Mouse (Mus musculus) embryo, embryonic 11.5 days (tissue): ENCODE measurements around the gene Slc3a1.

ENCODE experiments used
- DNase-seq: peaks from one replicate; pipeline ENCODE4 v3.0.0-alpha.2; 2012; ENCODE audit warnings: low read depth, low spot score

Slc3a1 gene

DNA sequence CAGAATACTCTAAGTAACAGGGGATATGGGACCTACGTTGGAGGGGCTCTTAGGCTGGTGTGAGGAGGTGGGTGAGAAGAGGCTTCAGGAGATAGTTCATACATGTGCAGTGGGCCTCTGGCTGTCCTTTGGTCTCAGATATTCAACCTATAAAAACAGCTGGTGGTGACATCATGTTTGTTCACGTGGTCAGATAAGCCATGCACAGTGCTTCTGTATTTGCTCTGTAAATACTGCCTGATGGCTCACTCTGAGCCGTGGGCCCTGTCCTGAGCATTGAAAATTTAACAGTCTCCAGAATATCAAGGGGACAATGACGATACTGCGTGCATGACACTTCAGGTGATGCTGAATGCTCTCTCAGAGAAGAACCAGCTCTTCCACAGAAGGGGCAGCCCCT lies 9.7 kb downstream of the Slc3a1 start:
- DNase-seq, result no peak

DNA sequence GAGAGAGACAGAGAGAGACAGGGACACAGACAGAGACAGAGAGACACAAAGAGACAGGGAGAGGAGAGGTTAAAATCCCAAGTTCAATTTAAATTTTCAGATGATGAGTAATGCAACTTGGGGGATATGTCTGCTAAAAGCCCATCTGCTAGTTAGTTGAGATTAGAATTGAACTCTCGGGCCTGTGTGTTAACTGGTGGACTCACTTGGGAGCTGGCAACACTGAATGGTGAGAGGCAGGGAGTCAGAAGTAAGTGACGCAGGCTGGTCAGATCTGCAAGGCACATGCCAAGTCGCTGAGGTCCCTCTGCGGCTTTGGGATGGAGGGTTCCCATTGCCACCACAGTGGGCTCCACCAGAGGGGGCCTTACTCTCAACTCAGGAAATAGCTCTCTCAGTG lies 10.1 kb downstream of the Slc3a1 start:
- no peak for DNase-seq

DNA sequence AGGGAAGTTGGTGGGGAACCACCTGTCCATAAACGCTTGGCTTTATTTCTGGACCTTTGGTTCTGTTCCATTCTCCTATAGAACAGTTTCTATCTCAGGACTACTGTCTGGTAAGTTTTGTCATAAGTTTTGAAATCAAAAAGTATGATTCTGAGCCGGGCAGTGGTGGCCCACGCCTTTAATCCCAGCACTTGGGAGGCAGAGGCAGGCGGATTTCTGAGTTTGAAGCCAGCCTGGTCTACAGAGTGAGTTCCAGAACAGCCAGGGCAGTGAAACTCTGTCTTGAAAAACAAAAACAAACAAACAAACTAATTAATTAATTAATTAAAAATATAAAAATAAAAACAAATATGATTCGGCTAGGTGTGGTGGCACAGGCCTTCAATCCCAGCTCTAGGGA lies 10.6 kb downstream of the Slc3a1 start:
- no peak for DNase-seq

DNA sequence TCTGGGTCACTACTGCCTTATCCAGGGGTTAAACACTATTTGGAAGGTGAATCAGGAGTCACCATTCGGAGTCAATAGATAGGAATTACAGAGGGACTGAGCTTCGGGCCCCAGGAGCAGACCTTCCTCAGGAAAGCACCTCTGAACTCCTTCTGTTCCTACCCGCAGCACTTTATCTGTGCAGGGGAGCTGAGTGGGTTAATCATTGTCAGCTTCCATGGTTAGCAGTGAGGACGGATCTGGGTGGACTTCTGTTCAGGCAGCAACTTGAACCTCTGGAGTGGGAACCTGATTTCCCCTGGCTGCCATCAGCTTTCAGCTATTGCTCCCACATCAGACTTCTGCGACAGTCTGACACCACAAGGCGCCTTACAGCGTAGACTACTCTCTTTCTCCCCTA lies 12.7 kb downstream of the Slc3a1 start:
- no peak for DNase-seq

DNA sequence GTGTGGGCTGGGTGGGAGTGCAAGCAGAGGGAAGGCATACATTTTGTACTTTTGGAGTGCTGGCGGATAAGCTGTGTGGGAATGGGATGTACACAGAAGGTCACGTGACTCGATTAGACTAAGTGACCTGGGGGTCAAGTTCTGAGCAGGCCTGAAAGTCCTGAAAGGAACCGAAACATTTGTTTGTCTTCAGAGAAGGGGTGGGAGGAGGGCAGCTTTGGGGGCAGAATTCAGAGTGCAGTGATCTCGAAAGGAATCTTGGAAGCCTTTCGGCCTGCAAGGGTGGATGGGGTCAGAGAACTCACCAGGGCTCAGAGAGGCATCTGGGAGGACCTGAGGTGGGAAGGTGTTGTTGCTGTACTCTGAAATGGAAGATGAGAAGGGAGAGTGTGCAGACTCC lies 14.2 kb downstream of the Slc3a1 start:
- DNase-seq, result no peak

DNA sequence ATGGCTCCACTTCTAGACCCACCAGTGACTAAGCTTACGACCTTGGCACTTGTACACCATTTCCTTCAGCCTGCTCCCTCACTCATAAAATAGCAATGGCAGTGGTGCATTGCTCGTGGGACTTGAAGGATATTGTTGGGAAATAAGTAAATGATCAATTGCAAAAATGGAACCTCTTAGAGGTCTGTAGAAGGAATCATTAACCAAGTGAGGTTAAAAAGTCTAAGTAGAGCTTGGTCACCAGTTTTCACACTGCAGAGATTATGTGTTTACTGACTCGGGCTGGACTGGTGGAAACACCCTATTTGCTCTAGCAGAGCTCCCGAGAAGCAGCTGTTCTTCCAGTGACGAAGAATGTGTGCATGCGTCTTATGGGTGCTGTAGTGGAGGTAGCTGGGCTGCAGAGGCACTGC lies 15.2 kb downstream of the Slc3a1 start:
- no peak for DNase-seq

DNA sequence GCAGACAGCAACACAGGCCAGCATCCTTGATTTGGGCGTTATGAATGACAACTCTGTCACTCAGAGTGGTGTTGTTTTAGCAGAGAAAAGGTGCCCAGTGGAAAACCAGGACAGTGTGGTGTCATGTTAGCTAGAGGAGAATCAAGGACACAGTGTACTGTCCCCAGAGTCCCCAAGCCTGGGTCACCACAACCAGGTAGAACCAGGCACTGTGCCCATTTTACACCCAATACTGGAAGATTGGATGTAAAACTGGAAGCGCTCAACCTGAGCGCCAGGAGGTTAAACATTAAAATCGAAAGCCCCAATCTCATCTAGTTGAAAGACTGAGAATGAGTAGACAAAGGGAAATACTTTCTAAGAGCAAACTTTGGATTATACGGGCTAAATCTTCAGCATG lies 16.3 kb downstream of the Slc3a1 start:
- DNase-seq, result no peak

DNA sequence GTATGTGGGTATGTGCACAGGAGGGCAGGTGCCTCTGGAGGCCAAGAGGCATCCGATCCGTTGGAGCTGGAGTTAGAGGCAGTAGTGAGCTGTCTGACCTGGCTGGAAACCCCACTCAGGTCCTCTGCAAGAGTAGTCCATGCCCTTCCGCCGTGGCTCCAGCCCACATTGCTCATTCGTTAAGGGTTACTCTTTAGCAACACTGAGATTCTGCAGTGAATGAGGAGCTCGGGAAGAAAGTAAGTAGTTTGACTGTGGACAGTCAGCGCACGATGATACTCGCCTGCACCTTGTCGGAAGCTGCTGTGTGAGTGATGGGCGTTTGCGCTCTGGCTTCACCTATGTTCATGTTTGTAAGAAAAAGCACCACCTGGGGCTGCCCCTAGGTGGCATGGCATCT lies 17.0 kb downstream of the Slc3a1 start:
- DNase-seq, result no peak

DNA sequence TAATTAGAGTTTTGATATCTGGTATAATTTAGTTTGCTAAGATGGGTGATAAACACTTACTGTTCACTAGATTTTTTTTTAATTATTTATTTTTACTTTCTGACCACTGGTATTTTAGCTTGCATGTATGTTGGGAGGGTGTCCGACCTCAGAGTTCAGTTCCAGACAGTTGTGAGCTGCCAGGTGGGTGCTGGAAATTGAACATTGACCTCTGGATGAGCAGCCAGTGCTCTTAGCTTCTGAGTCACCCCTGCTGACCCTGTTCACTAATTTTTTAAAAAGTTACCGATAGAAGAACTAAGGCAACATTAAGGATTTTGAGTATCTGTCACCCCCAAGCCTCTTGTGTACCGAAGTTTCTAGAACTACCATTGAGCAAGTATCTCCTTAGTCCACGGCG lies 20.2 kb downstream of the Slc3a1 start:
- no peak for DNase-seq

DNA sequence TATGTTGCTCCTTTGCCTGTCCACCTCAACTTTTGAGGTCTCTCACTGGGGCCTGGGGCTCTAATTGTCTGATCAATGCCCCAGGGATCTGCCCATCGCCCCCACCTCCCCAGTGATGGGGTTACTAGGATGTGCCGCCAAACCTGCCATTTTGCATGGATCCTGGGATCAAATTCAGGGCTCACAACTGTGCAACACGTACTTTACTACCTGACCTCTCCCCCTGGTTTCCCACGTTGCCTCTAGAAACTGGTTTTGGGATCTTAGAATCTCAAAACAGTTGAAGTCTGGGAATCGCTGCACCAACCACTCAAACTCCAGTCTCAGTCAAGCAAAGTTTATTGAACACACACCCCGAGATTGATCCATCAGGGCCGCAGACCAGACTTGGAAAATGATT lies 30.1 kb downstream of the Slc3a1 start:
- DNase-seq, result no peak

DNA sequence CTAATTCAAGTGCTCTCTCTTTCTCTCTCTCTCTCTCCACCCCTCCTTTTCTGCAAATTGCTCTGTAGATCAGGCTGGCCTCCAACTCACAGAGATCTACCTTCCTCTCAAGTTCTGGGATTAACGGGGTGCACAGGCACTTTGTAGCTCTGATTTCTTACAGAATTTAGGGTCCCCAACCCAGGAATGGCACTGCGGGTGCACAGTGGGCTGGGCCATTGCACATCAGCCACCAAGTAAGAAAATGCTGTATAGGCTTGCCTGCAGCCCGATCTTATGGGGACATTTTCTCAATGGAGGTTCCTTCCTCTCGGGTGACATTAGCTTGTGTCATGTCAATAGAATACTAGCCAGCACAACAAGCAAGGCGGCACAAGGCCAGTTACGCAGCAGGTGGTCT lies 31.0 kb downstream of the Slc3a1 start:
- DNase-seq, result no peak

DNA sequence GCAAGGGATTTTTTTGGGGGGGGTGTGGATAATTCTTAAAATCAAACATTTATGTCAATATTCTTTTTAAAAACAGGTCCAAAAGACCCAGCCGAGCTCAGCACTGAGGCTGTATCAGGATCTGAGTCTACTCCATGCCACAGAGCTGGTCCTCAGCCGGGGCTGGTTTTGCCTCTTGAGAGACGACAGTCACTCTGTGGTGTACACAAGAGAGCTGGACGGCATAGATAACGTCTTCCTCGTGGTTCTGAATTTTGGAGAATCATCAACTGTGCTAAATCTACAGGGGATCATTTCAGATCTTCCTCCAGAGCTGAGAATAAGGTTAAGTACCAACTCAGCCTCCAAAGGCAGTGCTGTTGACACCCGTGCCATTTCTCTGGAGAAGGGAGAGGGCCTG lies 35.4 kb downstream of the Slc3a1 start:
- DNase-seq, result no peak

DNA sequence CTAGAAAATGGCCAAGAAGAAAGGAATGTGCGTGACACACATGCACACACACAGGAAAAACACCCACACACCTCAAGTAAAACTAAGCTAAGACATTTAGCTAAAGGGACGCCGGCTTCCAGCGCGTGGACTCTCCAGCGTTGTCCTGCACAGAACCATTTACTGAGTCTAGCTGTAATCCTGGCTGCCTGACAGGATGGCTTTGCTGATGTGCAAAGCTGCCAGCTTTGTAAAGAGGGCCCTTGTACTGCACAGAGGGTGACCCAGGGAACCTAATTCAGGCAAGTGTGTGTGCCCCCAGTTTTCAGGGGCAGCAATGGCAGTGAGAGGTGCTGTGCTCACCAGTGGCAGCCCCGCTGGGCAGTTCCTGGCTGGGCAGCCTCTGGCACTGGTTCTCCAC lies 39.2 kb downstream of the Slc3a1 start:
- DNase-seq, result no peak

DNA sequence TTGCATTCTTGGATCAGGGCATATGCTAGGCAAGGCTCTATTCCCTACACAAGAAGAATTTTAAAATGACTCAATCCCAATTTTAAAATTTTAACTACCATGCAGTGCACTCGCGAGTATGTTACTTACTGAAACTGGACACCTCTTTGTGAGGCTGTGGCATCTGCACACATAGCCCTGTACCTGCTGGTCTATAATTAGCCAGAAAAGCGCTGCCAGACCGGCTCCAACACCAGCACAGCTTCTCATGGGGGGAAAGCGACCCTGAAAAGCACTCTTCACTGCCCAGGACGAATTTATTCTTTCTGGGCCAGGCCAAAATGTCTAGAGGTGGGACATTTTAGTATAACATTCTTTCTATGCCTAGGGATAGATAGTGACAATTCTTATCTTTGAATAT lies 42.5 kb downstream of the Slc3a1 start:
- DNase-seq, result no peak

DNA sequence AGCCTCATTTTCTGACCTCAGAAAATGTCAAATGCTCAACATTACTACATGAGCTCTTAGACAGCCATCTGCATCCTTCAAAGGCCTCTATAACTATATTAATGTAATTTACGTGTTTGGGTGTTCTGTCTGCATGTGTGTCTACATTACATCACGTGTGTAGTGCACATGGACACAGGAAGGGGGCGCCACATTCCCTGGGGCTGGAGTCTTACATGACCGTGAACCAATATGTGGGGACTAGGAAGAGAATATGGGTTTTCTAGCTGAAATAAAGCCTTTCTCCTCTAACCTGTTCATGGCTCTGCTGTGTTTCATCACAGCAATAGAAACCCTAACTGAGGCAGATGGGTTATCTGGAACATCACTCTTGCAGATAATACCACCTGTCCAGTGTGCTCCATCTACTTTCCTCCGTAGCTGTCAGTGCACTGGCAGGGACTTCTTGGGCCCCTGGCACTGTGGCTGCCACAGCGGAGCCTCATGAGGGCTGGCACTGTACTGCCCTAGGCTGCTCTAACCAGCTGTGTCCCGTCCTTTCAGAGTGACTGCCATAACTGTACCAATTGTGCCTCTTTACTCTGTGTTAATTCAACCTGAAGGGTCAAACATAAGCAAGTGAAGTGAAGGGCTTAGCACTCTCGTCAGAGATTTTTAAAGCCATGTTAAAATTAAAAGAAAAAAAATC lies 43.1 kb downstream of the Slc3a1 start:
- no peak for DNase-seq

DNA sequence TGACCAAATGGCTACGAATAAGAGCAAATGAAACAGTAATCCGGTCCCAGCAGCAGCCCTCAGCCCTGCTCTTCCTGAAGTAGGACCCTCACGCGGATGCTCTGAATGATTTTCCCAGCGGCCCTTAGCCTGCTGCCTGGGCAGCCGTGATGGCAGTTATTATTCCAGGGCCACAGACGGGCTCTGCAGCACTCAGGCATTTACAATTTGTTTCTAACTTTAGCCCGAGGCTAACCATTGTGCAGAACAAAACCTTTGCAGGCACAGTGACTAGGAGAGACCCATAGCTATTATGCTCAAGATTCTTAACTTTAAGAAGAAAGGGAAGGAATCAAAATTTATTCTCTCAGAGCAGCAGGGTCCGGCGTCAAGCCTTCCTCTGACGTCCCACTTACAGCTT lies 44.2 kb downstream of the Slc3a1 start:
- DNase-seq, result no peak

DNA sequence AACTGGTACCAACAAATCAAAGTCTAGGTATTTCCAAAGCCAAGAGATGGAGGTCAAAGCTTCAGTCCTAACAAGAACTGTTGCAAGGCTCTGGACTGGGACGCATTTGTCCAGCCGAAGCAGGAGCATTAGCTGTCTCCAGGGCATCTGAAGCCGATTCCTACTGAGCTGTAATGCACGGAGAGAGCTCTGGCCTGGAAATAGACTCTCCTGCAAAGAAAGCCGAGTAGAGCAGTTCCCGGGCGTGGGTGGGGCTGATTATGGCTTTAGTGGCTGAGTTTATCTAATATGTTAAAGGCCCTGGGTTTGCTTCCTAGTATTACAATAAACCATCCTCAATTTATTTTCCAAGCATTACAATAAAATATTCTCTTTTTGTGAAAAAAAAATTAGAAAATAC lies 45.0 kb downstream of the Slc3a1 start:
- DNase-seq, result no peak

DNA sequence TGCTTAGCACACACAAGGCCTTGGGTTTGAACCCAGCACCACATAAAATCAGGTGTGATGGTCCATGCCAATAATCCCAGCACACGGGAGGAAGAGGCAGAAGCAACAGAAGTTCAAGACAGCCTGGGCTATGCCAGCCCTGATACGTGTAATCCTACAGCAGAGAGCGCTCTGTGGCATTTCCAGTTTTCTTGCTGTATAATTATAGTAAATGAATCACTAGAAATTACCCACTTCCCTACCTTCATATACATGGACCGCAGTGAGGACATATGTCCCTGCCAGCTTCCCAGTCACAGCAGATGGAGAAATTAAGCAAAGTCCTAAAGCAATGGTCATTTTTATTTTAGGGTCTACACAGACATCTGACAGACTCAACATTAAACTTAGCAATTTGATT lies 45.9 kb downstream of the Slc3a1 start:
- no peak for DNase-seq

DNA sequence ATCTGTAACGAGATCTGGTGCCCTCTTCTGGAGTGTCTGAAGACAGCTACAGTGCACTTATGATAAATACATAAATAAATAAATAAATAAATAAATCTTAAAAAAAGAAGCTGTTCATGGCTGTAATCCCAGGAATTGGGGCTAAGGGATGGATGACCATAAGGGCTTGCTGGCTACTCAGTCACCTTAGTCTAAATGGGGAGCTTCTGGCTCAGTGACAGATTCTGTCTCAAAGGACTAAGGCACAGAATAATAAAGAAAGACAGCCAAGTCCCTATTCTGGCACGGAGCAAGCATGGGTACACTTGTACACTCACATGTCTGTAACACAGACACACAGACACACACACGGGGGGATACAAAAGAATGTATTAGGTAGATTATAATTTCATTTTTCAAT lies 51.1 kb downstream of the Slc3a1 start:
- no peak for DNase-seq

DNA sequence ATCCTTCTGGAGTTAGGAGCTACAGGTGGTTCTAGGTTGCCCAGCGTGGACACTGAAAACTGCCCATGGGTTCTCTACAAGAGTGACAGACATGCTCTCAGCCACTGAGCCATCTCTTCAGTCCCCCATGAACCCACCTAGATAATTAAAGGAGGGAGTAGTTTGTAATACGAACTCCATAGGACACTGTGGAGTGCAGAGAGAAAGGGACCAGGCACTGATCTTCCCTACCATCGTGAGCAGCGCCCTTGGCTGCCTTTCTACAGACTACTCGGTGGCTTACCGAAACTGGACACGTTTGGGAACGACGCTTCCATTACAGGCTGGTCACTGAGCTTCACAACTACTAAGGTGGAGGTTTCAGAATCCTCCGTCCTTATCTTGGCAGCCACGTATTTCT lies 52.6 kb downstream of the Slc3a1 start:
- no peak for DNase-seq

DNA sequence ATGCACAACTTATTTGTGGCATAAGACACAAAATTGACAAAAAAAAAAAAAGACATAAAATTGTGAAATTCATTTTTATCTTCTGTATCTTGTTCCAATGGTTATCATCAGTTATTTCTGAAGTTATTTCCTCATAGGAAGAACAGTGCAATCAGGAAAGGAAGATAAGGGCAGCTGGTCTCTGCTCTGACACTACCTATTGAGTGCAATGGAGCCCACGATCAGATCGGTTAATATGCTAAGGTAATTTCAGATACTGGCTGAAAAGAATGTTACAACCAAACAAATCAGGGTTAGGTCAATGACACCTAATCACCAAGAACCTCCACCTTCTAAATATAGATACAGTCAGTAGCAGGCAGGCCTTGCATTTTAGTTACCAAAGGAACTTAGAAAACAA lies 57.2 kb downstream of the Slc3a1 start:
- DNase-seq, result no peak

DNA sequence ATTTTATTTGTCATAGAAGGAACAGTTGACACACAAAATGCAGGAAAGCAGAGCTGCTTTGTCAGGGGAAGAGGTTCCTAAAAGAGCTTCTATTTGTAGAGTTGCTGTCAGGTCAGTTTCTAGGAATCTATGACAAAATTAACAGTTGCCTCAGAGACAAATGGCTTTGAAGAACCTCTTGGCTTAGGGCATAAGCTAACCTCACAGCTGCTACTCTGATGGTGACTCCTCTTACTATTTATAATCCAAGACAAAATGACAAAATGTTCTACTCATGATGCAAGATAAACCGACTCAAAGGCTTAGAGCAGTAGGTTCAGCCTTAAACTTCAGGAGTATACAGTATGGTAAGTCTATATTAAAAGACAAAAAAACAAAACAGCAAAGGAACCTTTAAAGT lies 58.3 kb downstream of the Slc3a1 start:
- DNase-seq, result no peak

DNA sequence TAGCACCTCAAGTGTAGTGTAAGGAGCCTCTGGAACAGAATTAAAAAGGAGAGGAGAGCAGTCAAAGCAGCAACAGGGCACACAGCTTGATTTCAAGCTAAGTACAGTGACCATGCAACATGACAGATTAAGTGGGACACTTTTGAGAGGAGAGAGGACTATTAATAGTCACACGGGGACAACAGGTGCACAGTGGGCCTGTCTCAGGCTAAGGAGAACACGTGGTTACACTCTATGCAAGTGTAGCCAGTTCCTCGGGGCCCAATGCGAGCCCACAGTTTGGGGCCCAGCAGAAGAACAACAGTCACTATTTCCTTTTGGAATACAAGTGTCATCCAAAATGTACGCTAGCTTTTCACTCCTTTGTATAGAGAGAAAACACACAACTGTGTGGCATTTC lies 59.4 kb downstream of the Slc3a1 start:
- no peak for DNase-seq

DNA sequence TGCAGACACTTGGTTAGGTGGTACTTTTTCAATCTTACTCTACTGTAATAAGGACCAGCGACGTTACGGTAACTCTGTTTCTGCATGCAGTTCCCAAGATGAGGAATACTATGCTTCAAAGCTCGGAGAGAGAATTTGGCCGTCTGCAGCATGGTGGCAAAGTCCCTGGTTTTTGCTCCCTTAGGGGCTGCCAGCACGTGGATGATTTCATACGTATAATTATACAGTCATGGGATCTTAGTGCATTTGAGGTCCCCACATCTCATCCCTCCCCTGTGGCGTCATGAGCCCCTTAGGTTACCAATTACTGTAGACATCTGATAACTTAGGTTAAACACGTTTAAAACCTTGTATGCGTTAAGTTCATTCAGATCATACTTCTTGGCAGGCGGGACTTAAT lies 60.2 kb downstream of the Slc3a1 start:
- no peak for DNase-seq
